Mouse (Mus musculus) spleen, adult 18-20 months (tissue): ENCODE data around the gene Wdfy4.
A peak's percentile ranks its signal among the peaks of the same experiment; 100 is the strongest.

Source experiments
- DNase-seq, 2 experiments: peaks; one replicate each; pipeline ENCODE4 v3.0.0; 2022; ENCODE audit warnings: mixed read lengths in 2 of 2

Gene Wdfy4

GRCm38 (mm10) chr14:33189849-33190423 lies 4.6 kb upstream of the Wdfy4 start:
- peak; percentile 19 to 34 for DNase-seq

- peak; percentile 25 to 36 for DNase-seq
Measured at GRCm38 (mm10) chr14:33189230-33189629, 3.9 kb upstream of the Wdfy4 start.

- no peak for DNase-seq
Measured at GRCm38 (mm10) chr14:33187201-33187600, 1.9 kb upstream of the Wdfy4 start.

GRCm38 (mm10) chr14:33180102-33180501 lies 5.2 kb downstream of the Wdfy4 start:
- DNase-seq: no peak

- no peak for DNase-seq
Measured at GRCm38 (mm10) chr14:33175059-33175821, 10.1 kb downstream of the Wdfy4 start.

GRCm38 (mm10) chr14:33171942-33172341 lies 13.4 kb downstream of the Wdfy4 start:
- no peak for DNase-seq

GRCm38 (mm10) chr14:33168750-33169149 lies 16.6 kb downstream of the Wdfy4 start:
- DNase-seq: no peak

GRCm38 (mm10) chr14:33162238-33162637 lies 23.1 kb downstream of the Wdfy4 start:
- no peak for DNase-seq

GRCm38 (mm10) chr14:33158268-33158667 lies 27.0 kb downstream of the Wdfy4 start:
- DNase-seq: no peak

- DNase-seq: peak in 1 of 2 experiments; percentile 25
Measured at GRCm38 (mm10) chr14:33152941-33153340, 32.4 kb downstream of the Wdfy4 start.

- DNase-seq: peak in 1 of 2 experiments; percentile 55
Measured at GRCm38 (mm10) chr14:33146287-33146686, 39.0 kb downstream of the Wdfy4 start.

- no peak for DNase-seq
Measured at GRCm38 (mm10) chr14:33136843-33137242, 48.5 kb downstream of the Wdfy4 start.

GRCm38 (mm10) chr14:33135170-33135569 lies 50.1 kb downstream of the Wdfy4 start:
- no peak for DNase-seq

- DNase-seq: no peak
Measured at GRCm38 (mm10) chr14:33131044-33131758, 54.1 kb downstream of the Wdfy4 start.

GRCm38 (mm10) chr14:33116590-33116989 lies 68.7 kb downstream of the Wdfy4 start:
- DNase-seq: no peak

GRCm38 (mm10) chr14:33104809-33105208 lies 80.5 kb downstream of the Wdfy4 start:
- DNase-seq: no peak

GRCm38 (mm10) chr14:33101609-33102008 lies 83.7 kb downstream of the Wdfy4 start:
- no peak for DNase-seq

GRCm38 (mm10) chr14:33099926-33100325 lies 85.4 kb downstream of the Wdfy4 start:
- no peak for DNase-seq

GRCm38 (mm10) chr14:33099111-33099510 lies 86.2 kb downstream of the Wdfy4 start:
- DNase-seq: no peak

GRCm38 (mm10) chr14:33096462-33096861 lies 88.8 kb downstream of the Wdfy4 start:
- DNase-seq: no peak

- DNase-seq: no peak
Measured at GRCm38 (mm10) chr14:33083326-33083725, 102.0 kb downstream of the Wdfy4 start.

- no peak for DNase-seq
Measured at GRCm38 (mm10) chr14:33082301-33082700, 103.0 kb downstream of the Wdfy4 start.

- no peak for DNase-seq
Measured at GRCm38 (mm10) chr14:33081370-33081860, 103.9 kb downstream of the Wdfy4 start.

- no peak for DNase-seq
Measured at GRCm38 (mm10) chr14:33078596-33078995, 106.7 kb downstream of the Wdfy4 start.
